Mouse (Mus musculus): ENCODE results near the gene Tmem30a.

DNA sequence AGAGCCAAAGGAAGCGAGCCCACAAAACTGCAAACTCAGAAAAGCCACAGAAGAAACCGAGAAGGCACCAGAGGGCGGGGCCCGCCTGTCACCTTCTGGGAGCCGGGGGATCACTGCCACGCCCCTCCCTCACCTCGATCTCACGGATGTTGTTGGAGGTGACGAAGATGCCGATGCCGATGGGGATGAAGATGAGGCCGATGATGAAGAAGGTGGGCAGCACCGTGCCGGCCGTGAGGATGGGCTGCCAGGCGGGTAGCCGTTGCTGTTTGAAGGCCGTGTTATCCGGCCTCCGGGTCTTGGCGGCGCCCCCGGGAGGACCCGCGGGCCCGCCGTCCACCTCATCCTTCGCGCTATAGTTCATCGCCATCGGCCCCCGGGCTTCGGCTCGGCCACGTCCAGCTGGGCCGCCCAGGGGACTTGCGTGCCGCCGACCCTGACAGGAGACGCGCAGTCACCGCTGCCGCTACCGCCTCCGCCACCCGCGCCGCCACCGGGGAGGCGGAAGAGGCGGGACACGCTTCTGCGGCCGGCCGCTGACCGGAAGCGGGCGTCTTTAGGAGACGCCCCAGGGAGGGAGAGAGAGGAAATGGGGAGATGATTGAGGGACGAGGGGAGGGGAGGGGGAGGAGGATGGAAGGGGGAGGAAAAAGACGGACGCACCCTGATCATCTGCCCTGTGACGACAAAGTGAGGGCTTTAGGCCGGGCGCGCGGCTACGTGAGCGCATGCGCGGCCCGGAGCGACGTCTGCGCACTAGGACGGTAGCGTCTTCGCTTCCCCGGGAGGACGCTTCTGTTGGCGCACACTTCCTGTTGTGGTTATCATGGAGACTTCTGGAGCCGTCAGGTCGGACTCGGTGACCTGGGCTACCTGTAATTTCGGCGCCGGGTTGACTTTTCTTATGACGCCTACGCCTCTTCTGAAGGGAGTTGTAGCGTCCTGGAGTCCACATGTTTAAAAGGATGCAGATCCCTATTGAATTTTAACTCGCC lies at the start of gene Tmem30a:
- peak; percentile 5; the same call in 1 of the 2 replicates for TF ChIP-seq CTCF (IDR thresholded peaks at IDR 0.05; ENCODE audit: low read depth)
- no peak for TF ChIP-seq EP300 (IDR thresholded peaks at IDR 0.05; ENCODE audit: low read depth)
